Mouse (Mus musculus) MEL (cell line): Measurements from ENCODE around the gene Nos1. TPM values are rescaled to one million over a fixed set of nuclear protein-coding genes. Genes with fewer than 3 reads are reported as not detected.

ENCODE experiments used
- DNase-seq: peaks from one replicate; pipeline ENCODE4 v3.0.0; 2011; ENCODE audit warnings: low read depth, low spot score
- H3K27ac ChIP-seq: 2 replicates; pipeline ENCODE4 v1.5.1; 2012; ENCODE audit warnings: low read depth, mild to moderate bottlenecking, control low read depth, low read length, moderate library complexity; ENCODE audit not compliant: control insufficient read depth
- H3K27me3 ChIP-seq, 2 experiments: fragments of 150-350 bp in 1 of 2; sonication (generic) in 1 of 2; 2 replicates each; pipeline ENCODE4 v1.6.1; 2012; ENCODE audit warnings: low read length in 2 of 2, mild to moderate bottlenecking in 2 of 2, improper control_type of control experiment in 1 of 2, moderate library complexity in 1 of 2; ENCODE audit not compliant: insufficient read depth in 2 of 2, control insufficient read depth in 1 of 2
- H3K36me3 ChIP-seq, 2 experiments: 2 replicates each; pipeline ENCODE4 v1.6.1; 2012 to 2014; ENCODE audit warnings: low read length in 2 of 2, improper control_type of control experiment in 1 of 2, inconsistent platforms in 1 of 2, mild to moderate bottlenecking in 1 of 2; ENCODE audit not compliant: insufficient read depth in 2 of 2, control insufficient read depth in 1 of 2
- H3K4me1 ChIP-seq, 2 experiments: fragments of 150-350 bp in 1 of 2; sonication (generic) in 1 of 2; 2 replicates each; pipeline ENCODE4 v1.6.1; 2012; ENCODE audit warnings: low read length in 2 of 2, improper control_type of control experiment in 1 of 2, mild to moderate bottlenecking in 1 of 2; ENCODE audit not compliant: insufficient read depth in 2 of 2, control insufficient read depth in 1 of 2
- H3K4me3 ChIP-seq, 2 experiments: fragments of 150-350 bp in 1 of 2; sonication (generic) in 1 of 2; 2 replicates each; pipeline ENCODE4 v1.5.1; 2012; ENCODE audit warnings: low read depth in 2 of 2, low read length in 2 of 2, mild to moderate bottlenecking in 2 of 2, moderate library complexity in 2 of 2, control low read depth in 1 of 2, improper control_type of control experiment in 1 of 2; ENCODE audit not compliant: control insufficient read depth in 1 of 2, insufficient read depth in 1 of 2
- H3K79me2 ChIP-seq: 2 replicates; pipeline ENCODE4 v1.6.1; 2012; ENCODE audit warnings: mild to moderate bottlenecking, low read length, moderate library complexity; ENCODE audit not compliant: control insufficient read depth, poor library complexity, insufficient read depth
- H3K9ac ChIP-seq: 2 replicates; pipeline ENCODE4 v1.6.1; 2012; ENCODE audit warnings: low read depth, mild to moderate bottlenecking, control low read depth, low read length, moderate library complexity; ENCODE audit not compliant: control insufficient read depth, poor library complexity, severe bottlenecking
- H3K9me3 ChIP-seq: fragments of 150-350 bp; sonication (generic); replicated peaks from 2 replicates; pipeline ENCODE4 v1.6.1; 2012; ENCODE audit warnings: mild to moderate bottlenecking, low read length, improper control_type of control experiment, moderate library complexity; ENCODE audit not compliant: insufficient read depth
- BHLHE40 ChIP-seq: IDR thresholded peaks from 2 replicates; pipeline ENCODE4 v1.6.1; 2012; ENCODE audit warnings: low read depth, mild to moderate bottlenecking, inconsistent platforms, low read length, improper control_type of control experiment, borderline replicate concordance
- CHD1 ChIP-seq: IDR thresholded peaks from 2 replicates; pipeline ENCODE4 v1.6.1; 2012; ENCODE audit warnings: low read depth, mild to moderate bottlenecking, inconsistent platforms, low read length, improper control_type of control experiment
- CTCF ChIP-seq, 3 experiments: IDR thresholded peaks in 2 of 3; conservative IDR thresholded peaks in 1 of 3; 2 replicates each; pipeline ENCODE4 v1.5.1; 2011 to 2012; ENCODE audit warnings: low read length in 3 of 3, low read depth in 2 of 3, mild to moderate bottlenecking in 2 of 3, improper control_type of control experiment in 1 of 3, inconsistent platforms in 1 of 3, mixed read lengths in 1 of 3, moderate library complexity in 1 of 3; ENCODE audit not compliant: control insufficient read depth in 1 of 3, insufficient read depth in 1 of 3, poor library complexity in 1 of 3, severe bottlenecking in 1 of 3
- EP300 ChIP-seq, 2 experiments: IDR thresholded peaks; 2 replicates each; pipeline ENCODE4 v1.6.1; 2011; ENCODE audit warnings: improper control_type of control experiment in 2 of 2, low read length in 2 of 2, low read depth in 1 of 2, mild to moderate bottlenecking in 1 of 2
- ETS1 ChIP-seq: IDR thresholded peaks from 2 replicates; pipeline ENCODE4 v1.6.1; 2012; ENCODE audit warnings: low read depth, mild to moderate bottlenecking, inconsistent platforms, low read length, improper control_type of control experiment, moderate library complexity
- KAT2A ChIP-seq: conservative IDR thresholded peaks from 2 replicates; pipeline ENCODE4 v1.6.1; 2012; ENCODE audit warnings: low read depth, low read length, improper control_type of control experiment, inconsistent platforms
- MAFK ChIP-seq: IDR thresholded peaks from 2 replicates; pipeline ENCODE4 v1.6.1; 2011; ENCODE audit warnings: low read depth, mild to moderate bottlenecking, low read length, improper control_type of control experiment, borderline replicate concordance
- MAX ChIP-seq: IDR thresholded peaks from 2 replicates; pipeline ENCODE4 v1.6.1; 2011; ENCODE audit warnings: low read length, improper control_type of control experiment
- NELFE ChIP-seq: IDR thresholded peaks from 2 replicates; pipeline ENCODE4 v1.6.1; 2011; ENCODE audit warnings: low read depth, low read length, improper control_type of control experiment
- POLR2AphosphoS2 ChIP-seq: IDR thresholded peaks from 2 replicates; pipeline ENCODE4 v1.6.1; 2011; ENCODE audit warnings: low read length, improper control_type of control experiment
- RAD21 ChIP-seq: IDR thresholded peaks from 2 replicates; pipeline ENCODE4 v1.6.1; 2011; ENCODE audit warnings: mild to moderate bottlenecking, low read depth, low read length, improper control_type of control experiment
- SMC3 ChIP-seq: IDR thresholded peaks from 2 replicates; pipeline ENCODE4 v1.6.1; 2011; ENCODE audit warnings: low read depth, low read length, improper control_type of control experiment
- TAL1 ChIP-seq: IDR thresholded peaks from 2 replicates; pipeline ENCODE4 v1.6.1; 2012; ENCODE audit warnings: mild to moderate bottlenecking, inconsistent platforms, low read length, moderate library complexity, mixed read lengths
- TCF12 ChIP-seq: IDR thresholded peaks from 2 replicates; pipeline ENCODE4 v1.6.1; 2014; ENCODE audit warnings: low read depth, mild to moderate bottlenecking, inconsistent platforms, low read length, improper control_type of control experiment, moderate library complexity
- ZKSCAN1 ChIP-seq: IDR thresholded peaks from 2 replicates; pipeline ENCODE4 v1.6.1; 2012; ENCODE audit warnings: low read depth, mild to moderate bottlenecking, inconsistent platforms, low read length, improper control_type of control experiment, moderate library complexity
- ZNF384 ChIP-seq: IDR thresholded peaks from 2 replicates; pipeline ENCODE4 v1.6.1; 2012; ENCODE audit warnings: low read depth, mild to moderate bottlenecking, inconsistent platforms, low read length, improper control_type of control experiment
- polyA plus RNA-seq, 2 experiments: library from polyadenylated mRNA; stranded (reverse) in 1 of 2; unstranded in 1 of 2; fragments of >175 nt in 1 of 2; fragments of >200 nt in 1 of 2; gene quantifications; 2 replicates each; pipeline versions ENCODE4 v1.2.1 to v1.2.4; 2012; ENCODE audit warnings: low replicate concordance in 2 of 2, low read depth in 1 of 2; ENCODE audit not compliant: insufficient read length in 2 of 2, insufficient read depth in 1 of 2, missing spikeins in 1 of 2
- total RNA-seq: library from RNA; depleted of rRNA; stranded (reverse); fragments of 300-350 nt; gene quantifications from 2 replicates; pipeline ENCODE4 v1.2.3, GENCODE M21; 2012

Nos1 gene
- total and polyA plus RNA-seq, 3 experiments = 0.35 to 1.5 TPM; not detected in 1

DNA sequence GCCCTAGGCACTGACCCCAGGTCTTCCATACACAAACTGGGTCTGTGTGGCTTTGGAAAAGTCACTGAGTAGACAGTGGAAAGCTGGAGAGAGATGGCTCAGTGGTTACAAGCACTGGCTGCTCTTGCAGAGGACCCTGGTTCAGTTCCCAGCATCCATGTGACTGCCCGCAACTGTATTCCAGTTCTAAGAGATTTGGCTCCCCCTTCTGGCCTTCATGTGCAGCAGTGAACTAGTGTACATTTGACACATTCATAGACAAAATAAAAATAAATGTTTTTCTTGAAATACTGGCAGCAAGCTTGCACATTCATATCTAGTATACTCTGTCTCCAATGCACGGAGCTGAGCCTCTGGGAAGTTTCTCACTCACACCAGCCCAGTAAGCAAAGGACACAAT, 147.7 kb downstream of the Nos1 start:
- H3K27ac ChIP-seq = no peak overlapping the region
- no peaks in the 10 kb centered on the region for H3K4me1 ChIP-seq
- H3K9ac ChIP-seq = no peak overlapping the region
- peak; percentile 17 for DNase-seq
- no peaks in the 10 kb centered on the region for H3K9me3 ChIP-seq
- H3K27me3 ChIP-seq = no peaks in the 10 kb centered on the region
- TF ChIP-seq RAD21 = peak; percentile 18
- TF ChIP-seq ETS1 = no peak
- peak in 2 of 3 experiments; percentile 7 to 34; a peak in 2 of 6 replicates for TF ChIP-seq CTCF (IDR thresholded peaks at IDR 0.05 in 2 of 3, conservative IDR thresholded peaks at IDR 0.05 in 1 of 3; ENCODE audit: control insufficient read depth in 1 of 3, insufficient read depth in 1 of 3, low read depth in 2 of 3, low read length in 3 of 3, poor library complexity in 1 of 3, severe bottlenecking in 1 of 3)
- TF ChIP-seq, all 39 proteins: peak for 2
- Histone ChIP-seq H3K4me3 (no peak overlapping the region), H3K79me2 (no peaks in the 10 kb centered on the region), H3K36me3 (no peaks in the 10 kb centered on the region)

DNA sequence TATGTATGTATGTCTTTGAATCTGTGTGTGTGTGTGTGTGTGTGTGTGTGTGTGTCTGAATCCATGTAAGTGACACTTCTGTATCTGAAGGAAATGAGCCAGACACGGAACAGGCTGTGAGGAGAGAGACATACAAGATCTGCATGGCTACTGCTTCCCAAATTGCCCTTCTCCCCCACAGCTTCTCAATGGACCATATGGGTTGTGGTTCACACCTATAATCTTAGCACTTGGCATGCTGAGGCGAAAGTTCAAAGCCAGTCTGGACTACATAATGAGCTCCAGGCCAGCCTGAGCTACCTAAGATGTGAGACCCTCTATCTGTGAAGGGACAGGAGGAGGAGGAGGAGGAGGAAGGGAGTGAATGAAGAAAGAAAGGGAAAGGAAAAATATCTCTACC, 151.4 kb downstream of the Nos1 start:
- TF ChIP-seq TCF12 (no peak), MAFK (no peak), EP300 (IDR thresholded peaks at IDR 0.05; ENCODE audit: low read depth in 1 of 2, low read length in 2 of 2) (no peak), CHD1 (no peak), BHLHE40 (no peak), TAL1 (no peak), RAD21 (no peak), ZKSCAN1 (no peak), POLR2AphosphoS2 (no peak), KAT2A (no peak)
- Histone ChIP-seq H3K9me3 (no peaks in the 10 kb centered on the region), H3K27me3 (no peaks in the 10 kb centered on the region)

GRCm38 (mm10) chr5:117932862-117933261, 152.0 kb downstream of the Nos1 start:
- Histone ChIP-seq H3K27me3 (no peaks in the 10 kb centered on the region), H3K9me3 (no peaks in the 10 kb centered on the region)

More for the DNA sequence above, 151.4 kb downstream of the Nos1 start:
- H3K27ac ChIP-seq = no peak overlapping the region
- DNase-seq = no peak
- H3K36me3 ChIP-seq = no peaks in the 10 kb centered on the region
- H3K79me2 ChIP-seq = no peaks in the 10 kb centered on the region
- H3K4me3 ChIP-seq = no peak overlapping the region
- H3K9ac ChIP-seq = no peak overlapping the region
- no peaks in the 10 kb centered on the region for H3K4me1 ChIP-seq

More at GRCm38 (mm10) chr5:117932862-117933261, 152.0 kb downstream of the Nos1 start:
- Histone ChIP-seq H3K4me1 (no peaks in the 10 kb centered on the region), H3K4me3 (no peak overlapping the region), H3K79me2 (no peaks in the 10 kb centered on the region), H3K36me3 (no peaks in the 10 kb centered on the region), H3K27ac (no peak overlapping the region), H3K9ac (no peak overlapping the region)
- DNase-seq = peak; percentile 51
- TF ChIP-seq ZNF384 (no peak), TAL1 (no peak), ZKSCAN1 (no peak), CTCF (IDR thresholded peaks at IDR 0.05 in 2 of 3, conservative IDR thresholded peaks at IDR 0.05 in 1 of 3; ENCODE audit: control insufficient read depth in 1 of 3, insufficient read depth in 1 of 3, low read depth in 2 of 3, low read length in 3 of 3, poor library complexity in 1 of 3, severe bottlenecking in 1 of 3) (peak; percentile 58 to 85 (median 63); a peak in 5 of 6 replicates), NELFE (no peak), RAD21 (peak; percentile 35), MAX (no peak), SMC3 (peak; percentile 49)
